Mouse (Mus musculus): ENCODE data around the gene Ccnf.

The Ccnf gene

DNA sequence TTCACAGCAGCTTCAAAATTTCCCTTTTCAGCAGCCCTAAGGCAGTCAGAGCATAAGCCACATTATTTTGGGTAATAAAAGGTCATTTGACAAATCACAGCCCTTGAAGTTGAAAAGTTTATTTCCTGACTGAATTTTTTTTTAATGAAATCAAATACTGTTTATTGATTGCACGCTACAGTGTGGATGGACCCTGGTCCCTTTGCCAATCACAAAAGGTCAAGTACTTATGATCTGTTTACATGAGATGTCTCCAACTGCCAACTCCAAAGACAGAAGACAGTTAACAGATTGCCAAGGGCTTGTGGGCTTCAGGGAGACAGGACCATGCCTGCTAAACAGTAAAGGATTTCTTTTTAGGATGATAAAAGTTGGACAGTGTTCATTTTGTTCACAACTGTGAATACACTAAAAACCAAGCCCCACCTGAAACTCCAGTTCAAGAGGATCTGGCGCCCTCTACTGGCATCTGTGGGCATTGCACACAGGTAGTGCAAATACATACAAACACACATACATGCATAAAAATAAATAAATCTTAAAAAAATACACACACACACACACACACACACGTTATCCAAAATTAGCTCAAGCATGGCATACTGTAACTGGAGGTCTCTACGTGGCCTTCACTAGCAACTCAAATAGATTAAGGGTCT lies 7.8 kb downstream of the Ccnf start:
- Histone ChIP-seq H3K27me3 (ENCODE audit: insufficient read depth, low read length) (no peaks in the 10 kb centered on the region), H3K4me3 (replicated peaks; ENCODE audit: low read length) (no peak overlapping the region), H3K4me1 (replicated peaks; ENCODE audit: low read depth, low read length) (peaks cover 28% of the 10 kb centered on the region), H3K36me3 (ENCODE audit: insufficient read depth, low read length) (peaks cover 93% of the 10 kb centered on the region), H3K9me3 (ENCODE audit: low read length) (peaks cover 7% of the 10 kb centered on the region; the same call in 1 of the 2 replicates)
- TF ChIP-seq CTCF (conservative IDR thresholded peaks at IDR 0.05; ENCODE audit: low read length) (peak; percentile 41), NANOG (IDR thresholded peaks at IDR 0.05; ENCODE audit: borderline replicate concordance, low read length) (no peak), POU5F1 (IDR thresholded peaks at IDR 0.05; ENCODE audit: borderline replicate concordance, low read length) (no peak)

GRCm38 (mm10) chr17:24236921-24237320 lies 14.4 kb downstream of the Ccnf start:
- no peaks in the 10 kb centered on the region for H3K27me3 ChIP-seq (ENCODE audit: insufficient read depth, low read length)
- H3K4me1 ChIP-seq (replicated peaks; ENCODE audit: low read depth, low read length) = peaks cover 25% of the 10 kb centered on the region
- H3K36me3 ChIP-seq (ENCODE audit: insufficient read depth, low read length) = peaks cover 99% of the 10 kb centered on the region
- H3K9me3 ChIP-seq (ENCODE audit: low read length) = peaks cover 7% of the 10 kb centered on the region; the same call in 1 of the 2 replicates
- TF ChIP-seq NANOG (IDR thresholded peaks at IDR 0.05; ENCODE audit: borderline replicate concordance, low read length) = no peak
- TF ChIP-seq POU5F1 (IDR thresholded peaks at IDR 0.05; ENCODE audit: borderline replicate concordance, low read length) = no peak
- TF ChIP-seq CTCF (conservative IDR thresholded peaks at IDR 0.05; ENCODE audit: low read length) = no peak
- no peak overlapping the region for H3K4me3 ChIP-seq (replicated peaks; ENCODE audit: low read length)

DNA sequence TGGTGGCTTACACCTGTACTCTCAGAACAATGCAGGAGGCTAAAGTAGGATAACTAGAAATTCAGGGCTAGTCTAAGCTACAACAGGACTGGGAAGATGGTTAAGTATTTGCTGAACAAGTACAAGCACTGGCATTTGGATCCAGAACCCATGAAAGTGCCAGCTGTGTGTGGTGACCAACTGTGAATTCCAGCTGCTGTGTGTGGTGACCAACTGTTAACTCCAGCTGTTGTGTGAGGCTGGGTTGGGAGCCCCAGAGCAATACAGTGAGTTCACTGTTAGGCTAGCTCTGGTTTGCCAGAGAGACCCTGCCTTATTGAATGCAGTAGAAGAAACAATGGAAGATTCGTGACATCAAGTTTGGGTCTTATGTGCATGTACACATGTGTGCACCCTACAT lies 14.8 kb downstream of the Ccnf start:
- Histone ChIP-seq H3K9me3 (ENCODE audit: low read length) (peaks cover 7% of the 10 kb centered on the region; the same call in 1 of the 2 replicates), H3K4me1 (replicated peaks; ENCODE audit: low read depth, low read length) (peaks cover 29% of the 10 kb centered on the region), H3K36me3 (ENCODE audit: insufficient read depth, low read length) (peaks cover 99% of the 10 kb centered on the region), H3K27me3 (ENCODE audit: insufficient read depth, low read length) (no peaks in the 10 kb centered on the region), H3K4me3 (replicated peaks; ENCODE audit: low read length) (no peak overlapping the region)
- no peak for TF ChIP-seq NANOG (IDR thresholded peaks at IDR 0.05; ENCODE audit: borderline replicate concordance, low read length)
- TF ChIP-seq POU5F1 (IDR thresholded peaks at IDR 0.05; ENCODE audit: borderline replicate concordance, low read length) = no peak
- no peak for TF ChIP-seq CTCF (conservative IDR thresholded peaks at IDR 0.05; ENCODE audit: low read length)

DNA sequence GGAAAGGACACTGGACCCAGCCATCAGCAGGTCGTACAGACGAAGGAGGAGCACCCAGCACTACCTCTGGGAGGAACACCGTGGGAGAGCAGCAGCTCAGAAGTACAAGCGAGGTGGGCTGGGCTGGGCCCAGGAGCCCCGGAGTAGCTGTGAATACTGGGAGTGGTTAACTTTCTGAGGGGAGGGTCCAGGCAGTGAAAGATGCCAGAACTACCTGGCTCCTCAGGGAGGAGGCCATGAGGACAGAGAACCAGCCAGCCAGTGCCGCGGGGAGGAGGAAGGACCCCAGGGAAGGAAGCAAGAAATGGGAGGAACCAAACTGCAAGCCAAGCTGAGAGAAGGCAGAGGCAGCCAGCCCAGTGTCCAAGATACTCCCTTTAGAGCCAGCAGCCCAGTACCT lies 23.3 kb downstream of the Ccnf start:
- H3K27me3 ChIP-seq (ENCODE audit: insufficient read depth, low read length) = no peaks in the 10 kb centered on the region

DNA sequence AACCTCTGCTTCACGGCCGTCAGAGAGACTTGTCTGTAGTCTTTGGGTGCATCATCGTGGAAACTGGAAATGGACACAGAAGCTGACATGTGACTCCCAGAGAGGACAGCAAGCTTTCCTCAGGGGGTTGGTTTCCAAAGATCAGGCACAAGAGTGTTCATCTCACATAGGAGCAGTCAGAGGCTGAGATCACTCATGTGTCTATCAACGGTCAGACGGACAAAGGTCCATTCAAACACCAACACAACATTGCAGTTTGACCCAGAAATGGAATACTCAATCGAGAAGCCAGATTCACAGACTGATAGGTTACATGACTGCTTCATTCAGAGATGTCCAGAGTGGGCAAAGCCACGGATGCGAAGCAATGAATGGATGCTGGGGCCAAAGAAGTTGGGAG lies 24.6 kb downstream of the Ccnf start:
- Histone ChIP-seq H3K4me3 (replicated peaks; ENCODE audit: low read length) (no peak overlapping the region), H3K36me3 (ENCODE audit: insufficient read depth, low read length) (peaks cover 89% of the 10 kb centered on the region), H3K9me3 (ENCODE audit: low read length) (no peaks in the 10 kb centered on the region), H3K4me1 (replicated peaks; ENCODE audit: low read depth, low read length) (peaks cover 54% of the 10 kb centered on the region), H3K27me3 (ENCODE audit: insufficient read depth, low read length) (no peaks in the 10 kb centered on the region)
- TF ChIP-seq POU5F1 (IDR thresholded peaks at IDR 0.05; ENCODE audit: borderline replicate concordance, low read length) = no peak
- TF ChIP-seq CTCF (conservative IDR thresholded peaks at IDR 0.05; ENCODE audit: low read length) = no peak
- TF ChIP-seq NANOG (IDR thresholded peaks at IDR 0.05; ENCODE audit: borderline replicate concordance, low read length) = no peak

More for the DNA sequence above, 23.3 kb downstream of the Ccnf start:
- H3K9me3 ChIP-seq (ENCODE audit: low read length) = no peaks in the 10 kb centered on the region
- peaks cover 89% of the 10 kb centered on the region for H3K36me3 ChIP-seq (ENCODE audit: insufficient read depth, low read length)
- TF ChIP-seq NANOG (IDR thresholded peaks at IDR 0.05; ENCODE audit: borderline replicate concordance, low read length) (no peak), CTCF (conservative IDR thresholded peaks at IDR 0.05; ENCODE audit: low read length) (no peak), POU5F1 (IDR thresholded peaks at IDR 0.05; ENCODE audit: borderline replicate concordance, low read length) (no peak)
- H3K4me3 ChIP-seq (replicated peaks; ENCODE audit: low read length) = no peak overlapping the region
- H3K4me1 ChIP-seq (replicated peaks; ENCODE audit: low read depth, low read length) = peaks cover 49% of the 10 kb centered on the region

GRCm38 (mm10) chr17:24225851-24226250 lies 25.4 kb downstream of the Ccnf start:
- TF ChIP-seq NANOG (IDR thresholded peaks at IDR 0.05; ENCODE audit: borderline replicate concordance, low read length) = no peak
- no peak for TF ChIP-seq CTCF (conservative IDR thresholded peaks at IDR 0.05; ENCODE audit: low read length)
- TF ChIP-seq POU5F1 (IDR thresholded peaks at IDR 0.05; ENCODE audit: borderline replicate concordance, low read length) = no peak
- Histone ChIP-seq H3K4me3 (replicated peaks; ENCODE audit: low read length) (no peak overlapping the region), H3K27me3 (ENCODE audit: insufficient read depth, low read length) (no peaks in the 10 kb centered on the region), H3K4me1 (replicated peaks; ENCODE audit: low read depth, low read length) (peaks cover 57% of the 10 kb centered on the region), H3K36me3 (ENCODE audit: insufficient read depth, low read length) (peaks cover 83% of the 10 kb centered on the region), H3K9me3 (ENCODE audit: low read length) (no peaks in the 10 kb centered on the region)

DNA sequence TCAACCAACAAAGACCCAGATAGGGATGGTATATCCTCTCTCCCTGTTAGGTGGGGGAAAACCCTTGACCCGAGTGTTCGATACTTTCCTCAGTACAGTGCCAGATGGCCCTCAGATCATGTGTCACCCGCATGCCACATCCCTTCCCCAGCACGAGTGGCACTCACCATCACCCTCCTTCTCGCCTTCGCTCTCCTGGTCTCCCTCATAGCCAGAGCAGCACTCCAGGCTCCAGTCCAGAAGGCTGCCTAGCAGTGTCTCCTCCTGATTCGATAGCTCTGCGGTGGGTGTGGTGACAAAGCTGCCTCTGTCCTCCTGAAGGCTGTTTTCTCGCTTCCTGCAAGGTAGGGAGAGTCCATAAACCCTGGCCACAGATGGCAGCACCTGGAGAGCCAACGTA lies 26.5 kb downstream of the Ccnf start:
- peaks cover 73% of the 10 kb centered on the region for H3K36me3 ChIP-seq (ENCODE audit: insufficient read depth, low read length)
- peaks cover 60% of the 10 kb centered on the region for H3K4me1 ChIP-seq (replicated peaks; ENCODE audit: low read depth, low read length)
- TF ChIP-seq POU5F1 (IDR thresholded peaks at IDR 0.05; ENCODE audit: borderline replicate concordance, low read length) (no peak), CTCF (conservative IDR thresholded peaks at IDR 0.05; ENCODE audit: low read length) (no peak), NANOG (IDR thresholded peaks at IDR 0.05; ENCODE audit: borderline replicate concordance, low read length) (no peak)
- no peaks in the 10 kb centered on the region for H3K9me3 ChIP-seq (ENCODE audit: low read length)
- H3K27me3 ChIP-seq (ENCODE audit: insufficient read depth, low read length) = no peaks in the 10 kb centered on the region
- no peak overlapping the region for H3K4me3 ChIP-seq (replicated peaks; ENCODE audit: low read length)

GRCm38 (mm10) chr17:24223513-24223912 lies 27.8 kb downstream of the Ccnf start:
- H3K27me3 ChIP-seq (ENCODE audit: insufficient read depth, low read length) = no peaks in the 10 kb centered on the region
- peaks cover 72% of the 10 kb centered on the region for H3K36me3 ChIP-seq (ENCODE audit: insufficient read depth, low read length)
- no peaks in the 10 kb centered on the region for H3K9me3 ChIP-seq (ENCODE audit: low read length)
- no peak overlapping the region for H3K4me3 ChIP-seq (replicated peaks; ENCODE audit: low read length)
- H3K4me1 ChIP-seq (replicated peaks; ENCODE audit: low read depth, low read length) = peaks cover 66% of the 10 kb centered on the region
- no peak for TF ChIP-seq NANOG (IDR thresholded peaks at IDR 0.05; ENCODE audit: borderline replicate concordance, low read length)
- TF ChIP-seq POU5F1 (IDR thresholded peaks at IDR 0.05; ENCODE audit: borderline replicate concordance, low read length) = no peak

DNA sequence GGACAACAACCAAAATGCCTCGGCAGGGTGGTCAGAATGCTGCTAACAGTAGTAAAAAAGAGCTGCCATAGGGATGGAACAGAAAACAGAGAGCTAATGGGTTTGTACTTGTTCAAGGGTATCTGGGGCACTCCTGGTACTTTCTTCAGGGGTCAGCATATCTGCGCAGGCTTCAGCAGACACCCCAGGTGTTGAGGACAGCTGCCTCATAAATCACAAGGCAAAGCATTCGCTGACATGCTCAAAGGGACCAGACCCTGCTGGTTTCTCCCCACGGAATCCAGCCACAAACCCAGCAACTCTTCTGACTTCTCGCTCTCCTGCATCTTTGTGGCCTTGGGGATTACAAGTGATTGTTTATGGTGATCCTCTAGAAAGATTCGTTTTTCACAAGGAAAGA lies 28.6 kb downstream of the Ccnf start:
- TF ChIP-seq CTCF (conservative IDR thresholded peaks at IDR 0.05; ENCODE audit: low read length) (no peak), NANOG (IDR thresholded peaks at IDR 0.05; ENCODE audit: borderline replicate concordance, low read length) (no peak), POU5F1 (IDR thresholded peaks at IDR 0.05; ENCODE audit: borderline replicate concordance, low read length) (no peak)
- no peaks in the 10 kb centered on the region for H3K9me3 ChIP-seq (ENCODE audit: low read length)
- no peak overlapping the region for H3K4me3 ChIP-seq (replicated peaks; ENCODE audit: low read length)
- H3K36me3 ChIP-seq (ENCODE audit: insufficient read depth, low read length) = peaks cover 74% of the 10 kb centered on the region
- H3K4me1 ChIP-seq (replicated peaks; ENCODE audit: low read depth, low read length) = peaks cover 66% of the 10 kb centered on the region
- no peaks in the 10 kb centered on the region for H3K27me3 ChIP-seq (ENCODE audit: insufficient read depth, low read length)
